Mouse (Mus musculus) small intestine, adult 2 months (tissue): ENCODE measurements at regions not wholly inside any gene's neighbourhood (a gene's known extent, or its start where the extent isn't known, plus 50 kb on each side); places are given as distances from the start of the nearest gene placed in this dataset.

Source experiments
- H3K27ac ChIP-seq: fragments of 200-500 bp; 2 replicates; pipeline ENCODE4 v1.5.1; 2012; ENCODE audit warnings: low read depth, low read length, control low read depth, inconsistent platforms; ENCODE audit not compliant: insufficient read depth
- H3K27me3 ChIP-seq: fragments of 200-500 bp; 2 replicates; pipeline ENCODE4 v1.6.1; 2012; ENCODE audit warnings: mild to moderate bottlenecking, moderate library complexity, low read length, inconsistent platforms; ENCODE audit not compliant: control insufficient read depth, insufficient read depth
- H3K36me3 ChIP-seq: fragments of 200-500 bp; 2 replicates; pipeline ENCODE4 v1.6.1; 2012; ENCODE audit warnings: mild to moderate bottlenecking, low read length, control low read depth, inconsistent platforms; ENCODE audit not compliant: control insufficient read depth, insufficient read depth
- H3K4me1 ChIP-seq: fragments of 200-500 bp; 2 replicates; pipeline ENCODE4 v1.6.1; 2012; ENCODE audit warnings: low read length, inconsistent platforms, mixed read lengths; ENCODE audit not compliant: control insufficient read depth, insufficient read depth, insufficient read length
- H3K4me3 ChIP-seq: fragments of 200-500 bp; 2 replicates; pipeline ENCODE4 v1.5.1; 2012; ENCODE audit warnings: low read depth, mild to moderate bottlenecking, control low read depth, inconsistent platforms, low read length, moderate library complexity
- CTCF ChIP-seq: fragments of 200-500 bp; IDR thresholded peaks from 2 replicates; pipeline ENCODE4 v1.5.1; 2012; ENCODE audit warnings: low read depth, mild to moderate bottlenecking, control low read depth, inconsistent platforms, low read length, moderate library complexity, mixed read lengths; ENCODE audit not compliant: insufficient replicate concordance, insufficient read length; ENCODE audit errors: extremely low read depth
- POLR2A ChIP-seq: fragments of 200-500 bp; IDR thresholded peaks from 2 replicates; pipeline ENCODE4 v1.6.1; 2012; ENCODE audit warnings: low read depth, mild to moderate bottlenecking, control low read depth, inconsistent platforms, low read length, moderate library complexity
- WGBS: fragments of 180-500 bp; shearing (Covaris S2); methylation state at CpG from one replicate; pipeline ENCODE4 v1.1.7; 2018; 5-methylcytosine and 5-hydroxymethylcytosine counted together

DNA sequence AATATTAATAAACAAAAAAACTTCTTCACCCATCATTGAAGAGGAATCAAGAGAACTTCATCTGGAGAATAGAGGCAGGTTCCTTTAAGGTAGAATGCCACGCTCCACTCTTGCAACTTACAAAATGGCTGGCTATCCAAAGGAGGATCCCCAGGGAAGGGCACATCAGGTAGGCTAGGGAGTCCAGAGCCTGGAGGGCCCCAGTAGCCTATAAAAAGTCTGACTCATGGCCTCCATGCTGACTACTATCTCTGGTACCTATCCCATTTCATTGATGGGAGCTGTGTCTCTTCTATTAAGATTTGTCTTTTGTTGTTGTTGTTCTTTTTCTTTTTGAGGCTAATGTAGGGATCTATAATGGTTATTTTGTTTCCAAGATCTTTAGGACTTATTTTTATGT lies 294.4 kb upstream of the Nr5a2 start:
- Histone ChIP-seq H3K36me3 (no peaks in the 10 kb centered on the region), H3K4me3 (no peak overlapping the region), H3K27me3 (no peaks in the 10 kb centered on the region), H3K4me1 (no peaks in the 10 kb centered on the region), H3K27ac (no peak overlapping the region)
- 95% methylated on average over 1 of the region's 1 CpGs for WGBS
- TF ChIP-seq CTCF, result no peak
- TF ChIP-seq POLR2A, result no peak

DNA sequence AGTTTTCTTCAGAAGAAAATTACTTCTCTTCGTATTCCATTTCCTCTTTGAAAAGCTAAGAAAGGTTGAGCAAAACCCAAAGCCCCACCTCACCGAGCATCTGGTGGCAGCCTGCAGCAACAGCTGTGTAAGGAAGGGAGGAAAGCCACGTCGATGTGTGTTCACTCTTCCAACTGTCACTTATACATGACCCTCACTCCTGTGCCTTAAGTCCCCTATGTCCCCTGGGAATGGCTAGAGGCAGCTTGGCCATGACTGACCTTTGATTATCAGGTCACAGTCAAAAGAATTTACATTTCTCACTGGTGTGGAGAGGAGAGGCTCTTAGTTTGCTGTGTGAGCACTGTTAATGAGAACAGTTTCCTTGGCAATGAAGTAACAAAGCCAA lies 266.8 kb upstream of the Nr5a2 start:
- WGBS, result 70% methylated on average over 4 of the region's 4 CpGs
- TF ChIP-seq POLR2A (no peak), CTCF (no peak)
- no peak overlapping the region for H3K27ac ChIP-seq
- no peaks in the 10 kb centered on the region for H3K27me3 ChIP-seq
- H3K36me3 ChIP-seq, result no peaks in the 10 kb centered on the region
- no peak overlapping the region for H3K4me3 ChIP-seq
- peaks cover 3% of the 10 kb centered on the region; the same call in 1 of the 2 replicates for H3K4me1 ChIP-seq

DNA sequence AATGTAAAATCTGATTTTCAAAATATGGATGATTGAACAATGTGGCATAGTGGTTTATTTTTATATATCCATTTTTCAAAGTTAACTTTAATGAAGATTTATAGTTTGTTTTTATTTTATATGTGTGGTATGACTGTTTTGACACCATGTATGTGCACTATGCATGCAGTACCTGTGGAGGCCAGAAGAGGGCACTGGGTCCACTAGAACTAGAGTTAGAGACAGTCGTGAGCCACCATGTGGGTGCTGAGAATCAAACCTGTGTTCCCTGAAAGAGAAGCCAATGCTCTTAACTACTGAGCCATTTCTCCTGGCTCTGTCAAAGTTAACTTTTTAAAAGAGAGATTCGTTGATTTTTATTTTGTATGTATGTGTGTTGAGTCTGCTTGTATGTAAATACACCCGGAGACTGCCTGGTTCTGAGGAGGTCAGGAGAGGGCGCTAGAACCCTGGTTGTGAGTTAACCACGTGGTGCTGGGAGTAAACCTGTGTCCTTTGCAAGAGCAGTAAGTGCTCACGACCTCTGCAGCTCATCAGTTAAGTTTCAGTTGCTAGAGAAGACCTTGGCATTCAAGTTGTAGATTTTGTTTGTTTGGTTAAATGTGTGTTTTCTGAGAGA lies 266.3 kb upstream of the Nr5a2 start:
- WGBS, result 81% methylated on average over 6 of the region's 6 CpGs
- TF ChIP-seq CTCF, result peak; percentile 30; the same call in 1 of the 2 replicates
- TF ChIP-seq POLR2A, result no peak
- Histone ChIP-seq H3K36me3 (no peaks in the 10 kb centered on the region), H3K27ac (no peak overlapping the region), H3K4me1 (peaks cover 4% of the 10 kb centered on the region; the same call in 1 of the 2 replicates), H3K27me3 (no peaks in the 10 kb centered on the region), H3K4me3 (no peak overlapping the region)

DNA sequence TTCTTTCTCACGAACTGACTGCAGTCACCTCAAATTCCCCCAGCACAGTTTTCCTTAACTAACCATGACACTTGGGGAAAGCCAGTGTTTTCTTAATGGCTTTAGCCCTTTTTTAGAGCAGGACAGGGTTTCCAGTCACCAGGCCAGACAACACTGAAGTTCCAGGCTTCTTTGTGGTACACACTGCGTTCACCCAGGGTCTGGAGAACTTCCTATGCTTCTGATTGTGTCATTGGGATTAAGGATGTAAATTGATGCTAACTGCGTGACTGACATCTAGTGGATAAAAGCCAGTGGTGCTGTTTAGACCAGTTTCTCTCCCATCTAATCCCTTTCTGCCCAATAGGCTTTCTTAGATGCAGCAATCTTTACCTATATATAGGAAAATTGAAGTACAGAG lies 265.2 kb upstream of the Nr5a2 start:
- H3K27ac ChIP-seq, result no peak overlapping the region
- H3K4me3 ChIP-seq, result no peak overlapping the region
- TF ChIP-seq POLR2A (no peak), CTCF (peak; percentile 14; the same call in 1 of the 2 replicates)
- H3K36me3 ChIP-seq, result no peaks in the 10 kb centered on the region
- H3K4me1 ChIP-seq, result peaks cover 4% of the 10 kb centered on the region; the same call in 1 of the 2 replicates
- no peaks in the 10 kb centered on the region for H3K27me3 ChIP-seq
- 33% methylated on average over 3 of the region's 3 CpGs for WGBS

DNA sequence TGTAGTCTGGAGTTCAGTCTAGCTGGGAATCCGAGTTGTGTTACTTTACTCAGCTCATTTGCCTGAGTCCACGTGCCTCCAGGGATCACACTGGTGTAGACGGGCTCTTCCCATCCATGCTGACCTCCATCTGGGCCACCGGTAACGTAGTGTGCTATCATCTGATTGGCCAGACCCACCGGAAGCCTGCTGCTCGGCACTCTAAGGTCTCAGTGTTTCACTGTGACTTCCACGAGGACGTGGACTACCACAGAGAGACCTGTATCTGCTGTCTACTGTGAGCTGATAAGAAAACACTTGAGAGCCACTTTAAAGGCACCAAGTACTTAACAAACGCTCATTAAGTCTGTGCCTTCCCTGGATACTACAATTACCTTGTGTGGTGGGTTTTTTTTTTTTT lies 262.8 kb upstream of the Nr5a2 start:
- TF ChIP-seq CTCF (no peak), POLR2A (no peak)
- Histone ChIP-seq H3K36me3 (no peaks in the 10 kb centered on the region), H3K4me1 (peaks cover 4% of the 10 kb centered on the region), H3K4me3 (no peak overlapping the region), H3K27ac (no peak overlapping the region), H3K27me3 (no peaks in the 10 kb centered on the region)
- 63% methylated on average over 10 of the region's 10 CpGs for WGBS

DNA sequence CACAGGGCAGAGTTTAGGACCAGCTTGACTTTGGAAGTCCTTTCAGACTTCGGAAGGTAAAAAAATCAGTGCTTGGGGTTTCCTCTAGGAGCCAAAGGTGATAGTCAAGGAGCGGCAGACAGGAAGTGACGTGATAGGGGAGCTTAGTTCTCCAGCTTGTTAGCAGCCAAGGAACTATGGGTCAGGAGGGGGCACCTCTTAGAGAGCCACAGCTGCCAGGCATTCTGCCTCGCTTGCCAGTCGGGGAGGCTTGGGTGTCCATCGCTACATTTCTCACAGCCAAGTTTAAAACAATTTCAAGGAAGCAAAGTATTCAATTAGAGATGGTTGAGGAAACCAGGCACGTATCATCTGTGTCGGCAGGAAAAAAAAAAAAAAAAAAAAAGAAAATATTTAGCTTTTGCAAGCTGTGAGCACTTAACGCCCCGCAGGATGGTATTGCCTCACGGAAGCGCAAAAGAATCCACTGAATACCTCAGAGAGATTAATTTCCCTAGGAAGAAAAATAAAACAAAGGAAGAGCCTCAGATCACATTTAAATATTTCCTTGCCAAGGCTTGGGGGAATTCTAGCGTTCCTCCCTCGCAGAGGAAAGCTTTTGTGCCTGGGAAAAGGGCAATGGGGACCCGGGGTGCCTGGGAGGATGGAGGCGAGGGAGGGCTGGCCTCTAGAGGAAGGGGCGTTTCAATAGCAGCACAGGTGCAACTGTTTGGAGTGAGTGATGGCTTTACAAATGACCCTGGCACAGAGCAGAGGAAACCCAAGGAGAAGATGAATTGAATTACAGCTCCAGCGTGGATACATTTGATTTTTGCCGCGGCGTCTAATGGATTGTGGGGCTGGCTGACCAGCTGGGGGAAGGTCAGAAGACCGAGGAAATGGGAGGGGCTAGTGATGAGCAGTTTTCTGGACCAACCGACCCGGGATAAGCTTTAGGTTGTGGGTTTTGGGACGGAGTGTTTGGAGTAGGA lies 261.1 kb upstream of the Nr5a2 start:
- no peak overlapping the region for H3K27ac ChIP-seq
- WGBS, result 34% methylated on average over 25 of the region's 25 CpGs
- TF ChIP-seq CTCF, result no peak
- TF ChIP-seq POLR2A, result no peak
- no peaks in the 10 kb centered on the region for H3K27me3 ChIP-seq
- no peaks in the 10 kb centered on the region for H3K36me3 ChIP-seq
- no peak overlapping the region for H3K4me3 ChIP-seq
- H3K4me1 ChIP-seq, result peaks cover 4% of the 10 kb centered on the region

DNA sequence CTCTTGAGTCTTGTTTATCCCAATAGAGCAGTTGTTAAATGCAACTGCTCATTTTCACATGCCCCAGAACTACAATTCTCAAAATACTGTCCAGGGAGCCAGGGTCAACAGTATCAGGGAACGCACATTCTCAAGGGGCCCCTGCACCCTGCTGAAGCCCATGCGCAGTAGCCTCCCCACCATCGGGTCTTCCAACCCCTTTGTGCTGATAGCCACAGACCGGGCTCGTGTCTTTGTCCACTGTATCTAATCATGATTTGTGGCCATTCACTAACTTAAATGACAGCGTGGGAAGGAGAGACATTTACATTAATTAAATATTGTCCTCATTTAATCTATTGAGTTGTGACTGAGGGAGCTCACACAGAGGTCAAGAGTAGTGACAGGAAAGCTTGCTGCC lies 260.0 kb upstream of the Nr5a2 start:
- TF ChIP-seq POLR2A (no peak), CTCF (no peak)
- WGBS, result 88% methylated on average over 6 of the region's 6 CpGs
- Histone ChIP-seq H3K36me3 (no peaks in the 10 kb centered on the region), H3K27me3 (no peaks in the 10 kb centered on the region), H3K4me3 (no peak overlapping the region), H3K27ac (no peak overlapping the region), H3K4me1 (peaks cover 4% of the 10 kb centered on the region)

- 78% methylated on average over 11 of the region's 11 CpGs for WGBS
- TF ChIP-seq CTCF (no peak), POLR2A (no peak)
These were observed 258.4 kb upstream of the Nr5a2 start for GRCm38 (mm10) chr1:137218611-137219010.

More at GRCm38 (mm10) chr1:137218611-137219010, 258.4 kb upstream of the Nr5a2 start:
- H3K4me1 ChIP-seq, result peaks cover 8% of the 10 kb centered on the region
- no peaks in the 10 kb centered on the region for H3K36me3 ChIP-seq
- H3K27ac ChIP-seq, result no peak overlapping the region
- H3K4me3 ChIP-seq, result no peak overlapping the region
- H3K27me3 ChIP-seq, result no peaks in the 10 kb centered on the region
